Mouse (Mus musculus) myocyte (in vitro differentiated cells): Measurements from ENCODE around the gene Adamtsl4.

ENCODE experiments used
- MAX ChIP-seq: IDR thresholded peaks from one replicate; pipeline ENCODE4 v1.6.1; 2011; ENCODE audit warnings: low read depth, mild to moderate bottlenecking, control low read depth
- MYOD1 ChIP-seq, 3 experiments: IDR thresholded peaks; one replicate each; pipeline ENCODE4 v1.6.1; 2011; ENCODE audit warnings: control low read depth in 2 of 3, low read depth in 2 of 3, mild to moderate bottlenecking in 2 of 3, moderate library complexity in 1 of 3; ENCODE audit not compliant: insufficient read length in 2 of 3, control insufficient read depth in 1 of 3
- MYOG ChIP-seq, 3 experiments: IDR thresholded peaks; one replicate each; pipeline ENCODE4 v1.6.1; 2011; ENCODE audit warnings: control low read depth in 2 of 3, low read depth in 2 of 3, mild to moderate bottlenecking in 2 of 3; ENCODE audit not compliant: insufficient read length in 2 of 3, control insufficient read depth in 1 of 3, insufficient read depth in 1 of 3
- POLR2A ChIP-seq: IDR thresholded peaks from one replicate; pipeline ENCODE4 v1.6.1; 2011; ENCODE audit warnings: low read depth, mild to moderate bottlenecking, control low read depth, moderate library complexity; ENCODE audit not compliant: insufficient read length
- POLR2AphosphoS2 ChIP-seq: IDR thresholded peaks from one replicate; pipeline ENCODE4 v1.6.1; 2011; ENCODE audit warnings: low read depth, control low read depth; ENCODE audit not compliant: insufficient read length
- SRF ChIP-seq: IDR thresholded peaks from one replicate; pipeline ENCODE4 v1.6.1; 2011; ENCODE audit warnings: low read depth; ENCODE audit not compliant: control insufficient read depth, insufficient read length
- TCF3 ChIP-seq: IDR thresholded peaks from one replicate; pipeline ENCODE4 v1.6.1; 2011; ENCODE audit warnings: low read depth, control low read depth; ENCODE audit not compliant: insufficient read length
- USF1 ChIP-seq: IDR thresholded peaks from one replicate; pipeline ENCODE4 v1.6.1; 2011; ENCODE audit warnings: low read depth, mild to moderate bottlenecking, control low read depth, moderate library complexity

GRCm38 (mm10) chr3:95681365-95681764 lies 6.4 kb downstream of the Adamtsl4 start:
- TF ChIP-seq POLR2A (no peak), POLR2AphosphoS2 (no peak), MYOD1 (IDR thresholded peaks at IDR 0.05; ENCODE audit: control insufficient read depth in 1 of 3, insufficient read length in 2 of 3, low read depth in 2 of 3) (no peak), MAX (no peak), TCF3 (no peak), SRF (no peak), MYOG (IDR thresholded peaks at IDR 0.05; ENCODE audit: control insufficient read depth in 1 of 3, insufficient read depth in 1 of 3, insufficient read length in 2 of 3, low read depth in 2 of 3) (no peak), USF1 (no peak)
